Mouse (Mus musculus): Measurements from ENCODE around the gene Gabbr2.
A peak's percentile ranks its signal among the peaks of the same experiment; 100 is the strongest.

Gene Gabbr2

GRCm38 (mm10) chr4:46860586-46860985 is 131.1 kb downstream of the Gabbr2 start:
- no peak for DNase-seq

DNA sequence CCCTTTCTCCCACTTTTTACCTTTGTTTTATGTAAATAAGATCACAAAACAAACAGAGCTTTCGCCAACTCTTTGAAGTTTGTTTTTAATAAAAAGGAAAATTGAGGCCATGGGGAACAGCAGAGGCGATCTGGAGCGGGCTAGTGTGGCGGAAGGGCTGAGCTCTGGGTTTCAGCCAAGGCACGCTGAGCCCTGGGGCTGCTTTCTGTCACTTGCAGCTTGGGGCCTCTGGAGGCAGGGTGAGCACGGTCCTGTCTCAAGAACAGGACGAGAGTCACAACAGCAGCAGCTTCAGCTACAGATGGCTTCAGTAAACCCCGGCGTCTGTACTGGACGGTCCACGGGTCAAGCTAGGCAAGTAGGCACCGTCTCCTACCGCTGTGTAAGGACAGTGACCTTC is 132.8 kb downstream of the Gabbr2 start:
- peak; percentile 29 for DNase-seq

GRCm38 (mm10) chr4:46856145-46856544 is 135.5 kb downstream of the Gabbr2 start:
- peak; percentile 72 for DNase-seq

- DNase-seq, result peak; percentile 78
Measured at GRCm38 (mm10) chr4:46854686-46855385, 136.8 kb downstream of the Gabbr2 start.

GRCm38 (mm10) chr4:46853852-46854460 is 137.7 kb downstream of the Gabbr2 start:
- DNase-seq, result peak; percentile 86

DNA sequence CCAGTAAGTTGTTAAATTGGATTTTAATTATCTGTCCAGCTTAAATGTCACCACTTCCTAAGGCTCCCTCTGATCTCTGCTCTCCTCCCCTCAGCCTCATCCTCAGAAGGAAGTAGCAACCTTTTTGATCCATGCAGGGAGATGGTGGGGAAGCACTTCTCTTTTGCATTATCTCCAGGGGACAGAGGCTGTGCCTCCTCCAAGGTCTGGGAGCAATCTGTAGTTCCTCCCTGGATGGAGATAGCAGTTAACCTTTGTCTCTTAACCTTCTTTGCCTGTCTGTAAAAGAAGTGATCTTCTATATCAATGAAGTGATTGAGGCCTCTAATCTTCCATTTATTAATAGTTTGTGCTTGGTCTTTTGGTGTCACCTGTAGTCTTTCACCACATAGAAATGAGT is 143.9 kb downstream of the Gabbr2 start:
- no peak for DNase-seq

GRCm38 (mm10) chr4:46846396-46846795 is 145.3 kb downstream of the Gabbr2 start:
- no peak for DNase-seq

DNA sequence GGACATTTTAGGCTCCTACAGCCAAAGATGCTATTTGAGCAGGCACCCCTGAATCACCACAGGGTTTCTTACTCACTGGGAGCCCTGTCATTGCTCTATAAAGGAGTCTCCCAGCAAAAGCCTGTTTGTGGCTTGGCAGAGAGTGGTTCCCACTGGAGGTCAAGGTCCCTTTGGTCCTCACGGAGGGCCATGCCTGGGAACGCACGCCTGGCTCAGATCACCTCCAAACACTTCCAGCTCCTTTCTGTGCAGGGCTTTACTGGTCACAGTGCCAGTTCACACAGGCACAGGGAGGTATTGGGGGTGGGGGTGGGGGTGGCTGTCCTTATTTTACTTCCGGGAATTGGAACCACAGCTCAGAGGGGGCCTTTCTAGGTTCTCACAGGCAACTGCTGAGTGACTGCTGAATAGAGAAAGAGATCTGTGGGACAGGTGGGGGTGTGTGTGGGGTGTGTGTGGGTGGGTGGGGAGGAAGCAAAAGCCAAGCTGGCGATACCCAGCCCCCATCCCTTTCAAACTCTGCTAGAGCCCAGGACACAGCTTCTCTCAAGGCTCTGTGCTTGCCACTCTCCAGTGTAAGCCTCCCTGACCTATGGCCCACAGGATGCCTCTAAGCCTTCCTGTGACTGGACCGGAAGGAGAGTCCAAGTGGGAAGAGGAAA is 146.6 kb downstream of the Gabbr2 start:
- no peak for DNase-seq

DNA sequence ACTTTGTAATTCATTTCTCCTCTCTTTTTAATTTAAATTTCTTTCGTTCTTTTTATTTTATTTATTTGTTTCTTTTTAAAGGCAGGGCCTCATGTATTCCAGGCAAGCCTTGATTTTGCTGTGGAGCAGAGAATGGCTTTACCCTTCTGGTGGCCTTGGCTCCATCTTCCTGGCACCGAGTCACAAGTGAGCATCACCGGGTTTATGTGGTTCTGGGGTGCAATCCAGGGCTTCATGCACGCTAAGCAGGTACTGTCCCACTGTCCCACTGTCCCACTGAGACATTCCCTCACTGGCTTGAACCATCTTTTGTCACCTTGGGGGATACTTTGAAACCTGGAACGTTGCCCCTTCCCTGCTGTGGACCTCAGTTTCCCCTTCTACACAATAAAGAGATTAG is 147.1 kb downstream of the Gabbr2 start:
- no peak for DNase-seq

DNA sequence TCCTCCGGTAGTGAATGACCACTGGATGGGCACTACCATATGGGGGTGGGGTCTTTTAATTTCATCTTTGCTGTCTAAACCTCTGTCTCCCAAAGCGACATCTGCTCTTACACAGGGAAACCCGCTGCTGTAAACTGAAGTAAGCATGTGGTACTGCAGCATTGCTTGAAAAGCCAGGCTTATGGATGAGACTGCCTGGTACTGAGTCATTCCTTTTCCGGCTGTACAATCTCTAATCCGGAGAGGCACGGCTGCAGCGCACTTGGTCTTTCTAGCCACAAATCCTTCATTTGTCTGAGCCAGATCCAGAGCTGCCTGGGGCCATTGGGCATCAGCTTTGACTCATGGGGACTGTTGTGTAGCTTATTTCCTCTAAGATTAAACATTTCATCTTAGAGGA is 149.1 kb downstream of the Gabbr2 start:
- no peak for DNase-seq

GRCm38 (mm10) chr4:46840146-46840545 is 151.5 kb downstream of the Gabbr2 start:
- no peak for DNase-seq

DNA sequence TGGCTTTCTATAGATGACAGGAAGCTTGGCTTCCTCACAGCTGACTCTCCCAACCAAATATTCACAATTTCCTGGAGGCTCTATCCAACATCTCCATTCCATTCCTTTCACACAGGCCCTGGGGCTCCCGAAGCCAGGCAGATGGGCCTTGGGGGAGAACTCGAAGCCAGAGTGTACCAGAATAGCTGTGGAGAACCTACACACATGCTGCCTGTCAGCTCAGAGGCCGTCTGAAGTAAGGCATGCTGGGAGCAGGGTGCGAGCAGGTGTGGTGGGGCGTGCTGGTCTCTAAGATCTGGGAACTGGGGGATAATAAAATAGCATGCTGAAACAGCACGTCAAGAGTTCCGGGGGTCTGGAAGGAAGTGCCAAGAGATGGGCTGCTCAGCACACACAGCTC is 154.3 kb downstream of the Gabbr2 start:
- DNase-seq, result no peak

GRCm38 (mm10) chr4:46836065-46836464 is 155.6 kb downstream of the Gabbr2 start:
- peak; percentile 64 for DNase-seq

- no peak for DNase-seq
Measured at GRCm38 (mm10) chr4:46835064-46835463, 156.6 kb downstream of the Gabbr2 start.

- peak; percentile 59 for DNase-seq
Measured at GRCm38 (mm10) chr4:46832834-46833544, 158.7 kb downstream of the Gabbr2 start.

DNA sequence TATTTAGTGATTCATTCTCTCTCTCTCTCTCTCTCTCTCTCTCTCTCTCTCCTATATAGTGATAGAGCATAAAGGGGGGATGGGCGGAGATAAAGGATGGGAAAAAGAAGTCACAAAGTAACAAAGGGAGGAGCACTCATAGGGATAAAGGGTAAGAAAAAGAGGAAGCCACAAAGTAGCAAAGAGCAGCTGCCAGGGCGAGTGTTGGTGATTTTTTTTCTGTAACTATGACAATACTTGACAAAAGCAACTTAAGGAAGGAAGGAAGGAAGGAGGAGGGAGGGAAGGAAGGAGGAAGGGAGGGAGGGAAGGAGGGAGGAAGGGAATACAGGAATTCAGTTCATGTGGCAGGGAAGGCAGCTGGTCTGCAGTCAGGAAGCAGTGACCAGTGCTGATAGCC is 162.0 kb downstream of the Gabbr2 start:
- DNase-seq, result no peak

DNA sequence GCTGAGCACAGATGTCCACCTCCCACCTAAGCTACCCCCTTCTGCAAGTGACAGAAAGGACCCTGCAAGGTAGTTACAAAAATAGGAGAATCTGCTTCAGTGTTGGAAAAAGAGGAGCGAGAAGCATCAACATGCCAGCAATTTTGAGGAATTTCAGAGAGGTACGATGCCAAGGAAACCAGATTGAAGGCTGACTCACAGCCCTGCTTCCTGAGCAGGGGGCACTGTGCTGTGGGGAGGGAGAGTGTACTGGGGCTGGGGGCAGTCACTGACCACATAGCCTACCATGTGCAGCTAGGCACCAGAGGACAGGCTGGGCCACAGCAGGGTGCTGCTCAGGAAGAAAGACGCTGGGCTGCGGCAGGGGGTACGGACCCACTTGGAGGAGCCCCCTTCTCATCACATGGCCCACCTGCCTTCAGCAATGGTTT is 163.5 kb downstream of the Gabbr2 start:
- DNase-seq, result no peak

DNA sequence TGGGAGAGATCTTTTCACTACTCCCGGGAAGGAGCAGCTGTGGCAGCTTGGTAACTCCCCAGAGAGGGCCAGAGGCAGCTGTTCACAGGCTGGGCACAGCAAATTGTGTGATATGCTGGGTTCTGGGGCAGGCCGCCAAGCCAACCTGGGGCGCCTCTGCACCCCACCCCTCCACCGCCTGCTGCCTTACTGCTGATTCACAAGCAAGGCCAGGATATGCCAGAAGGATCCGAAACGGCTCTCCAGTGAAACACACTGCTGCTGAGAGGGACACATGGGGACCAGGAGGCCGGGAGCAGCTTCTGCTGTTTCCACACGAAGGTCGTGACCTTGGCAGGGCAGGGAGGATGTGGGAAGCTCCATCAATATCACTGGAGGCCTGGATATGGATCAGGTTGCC is 164.2 kb downstream of the Gabbr2 start:
- DNase-seq, result no peak

GRCm38 (mm10) chr4:46825846-46826529 is 165.7 kb downstream of the Gabbr2 start:
- no peak for DNase-seq

DNA sequence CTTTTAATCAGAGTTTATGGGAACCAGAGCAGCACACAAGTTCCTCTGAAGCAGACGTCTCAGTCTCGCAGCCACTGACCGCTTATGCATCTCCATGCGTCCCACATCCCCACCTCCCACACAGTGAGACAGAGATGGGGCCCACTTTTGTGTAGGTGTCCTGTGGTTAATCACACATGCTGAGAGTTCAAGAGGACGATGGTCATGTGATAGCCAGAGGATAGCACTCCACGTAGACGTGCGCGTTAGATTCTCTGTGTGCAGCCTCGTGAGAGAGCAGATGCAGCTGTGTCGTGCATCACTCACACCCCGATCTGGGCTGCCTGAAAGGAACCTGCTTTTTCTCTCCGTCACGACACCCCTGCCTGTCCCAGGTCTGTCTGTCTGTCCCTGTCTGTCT is 167.9 kb downstream of the Gabbr2 start:
- DNase-seq, result no peak

DNA sequence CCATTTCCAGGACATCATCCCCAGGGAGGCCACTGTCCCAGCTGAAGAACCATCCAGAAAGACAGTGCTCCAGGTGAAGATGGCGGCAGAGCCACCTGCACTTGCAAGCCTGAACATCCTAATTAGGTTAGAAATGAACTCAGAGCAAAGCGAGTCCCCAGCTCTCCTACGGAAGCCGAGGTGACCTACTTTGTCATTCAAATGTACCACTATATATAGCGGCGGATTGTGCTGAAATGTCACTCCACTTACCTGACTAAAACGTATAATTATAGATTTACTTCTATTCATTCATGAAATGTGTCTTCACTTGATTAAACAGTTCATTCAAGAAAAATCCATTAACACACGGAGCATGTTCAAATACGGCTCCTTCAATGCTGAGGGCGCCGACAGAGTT is 170.0 kb downstream of the Gabbr2 start:
- DNase-seq, result no peak

- DNase-seq, result no peak
Measured at GRCm38 (mm10) chr4:46814954-46815353, 176.7 kb downstream of the Gabbr2 start.

DNA sequence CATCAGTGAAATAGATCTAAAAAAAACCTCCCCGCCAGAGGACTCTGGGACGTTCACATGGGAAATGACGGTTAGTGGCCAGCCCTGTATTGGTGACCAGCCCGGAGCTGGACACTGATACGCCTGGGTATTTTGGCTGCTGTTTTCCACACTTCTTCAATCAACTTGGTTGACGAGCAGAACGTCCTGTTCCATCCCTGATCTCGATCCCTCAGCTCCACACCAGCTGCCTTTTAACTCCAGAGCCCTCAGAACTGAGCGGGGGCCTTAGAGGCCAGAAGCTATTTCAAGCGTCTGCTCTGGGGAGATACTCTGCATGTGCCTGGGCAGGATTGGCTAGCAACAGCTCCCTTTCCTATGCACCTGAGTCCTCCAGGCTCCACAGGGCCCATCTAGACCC is 177.4 kb downstream of the Gabbr2 start:
- no peak for DNase-seq
